Mouse (Mus musculus) ES-E14 (cell line): ENCODE data around the gene Drg2. TPM values are rescaled to one million over a fixed set of nuclear protein-coding genes. Genes with fewer than 3 reads are reported as not detected.
"Not testable (repeated sequence)": the region's sequence is repeated elsewhere in the genome, so short reads cannot be mapped to it uniquely, and the experiment has no call there.

Experiments used
- DNase-seq: peaks from one replicate; pipeline ENCODE4 v3.0.0-alpha.2; 2013; ENCODE audit warnings: low read depth, low spot score
- H3K27ac ChIP-seq: 2 replicates; pipeline ENCODE4 v1.5.1; 2012; ENCODE audit warnings: low read depth, mild to moderate bottlenecking, low read length, moderate library complexity, mixed read lengths; ENCODE audit not compliant: poor library complexity, insufficient read depth, severe bottlenecking
- H3K36me3 ChIP-seq: 2 replicates; pipeline ENCODE4 v1.6.1; 2012; ENCODE audit warnings: mild to moderate bottlenecking, low read length, moderate library complexity, mixed read lengths; ENCODE audit not compliant: control insufficient read depth, poor library complexity, insufficient read depth, severe bottlenecking
- H3K4me1 ChIP-seq, 2 experiments: fragments of 150-350 bp in 1 of 2; sonication (generic) in 1 of 2; 2 replicates each; pipeline ENCODE4 v1.6.1; 2012; ENCODE audit warnings: low read length in 2 of 2, mild to moderate bottlenecking in 1 of 2, mixed read lengths in 1 of 2; ENCODE audit not compliant: control insufficient read depth in 2 of 2, insufficient read depth in 2 of 2, poor library complexity in 1 of 2
- H3K4me3 ChIP-seq, 2 experiments: fragments of 150-350 bp in 1 of 2; sonication (generic) in 1 of 2; 2 replicates each; pipeline ENCODE4 v1.5.1; 2012; ENCODE audit warnings: low read length in 2 of 2, low read depth in 1 of 2, mild to moderate bottlenecking in 1 of 2, mixed read lengths in 1 of 2; ENCODE audit not compliant: insufficient read depth in 1 of 2, poor library complexity in 1 of 2, severe bottlenecking in 1 of 2
- H3K9ac ChIP-seq: 2 replicates; pipeline ENCODE4 v1.6.1; 2012; ENCODE audit warnings: low read depth, mild to moderate bottlenecking, low read length, mixed read lengths; ENCODE audit not compliant: poor library complexity, insufficient read depth, severe bottlenecking
- H3K9me3 ChIP-seq: fragments of 150-350 bp; sonication (generic); 2 replicates; pipeline ENCODE4 v1.6.1; 2012; ENCODE audit warnings: low read depth, mild to moderate bottlenecking, low read length; ENCODE audit not compliant: control insufficient read depth, insufficient read depth
- CHD2 ChIP-seq: IDR thresholded peaks from 2 replicates; pipeline ENCODE4 v1.6.1; 2014; ENCODE audit warnings: mild to moderate bottlenecking, low read depth, low read length, inconsistent platforms
- HCFC1 ChIP-seq: IDR thresholded peaks from 2 replicates; pipeline ENCODE4 v1.6.1; 2012; ENCODE audit warnings: low read length, inconsistent platforms, borderline replicate concordance; ENCODE audit not compliant: insufficient read depth
- MAFK ChIP-seq: IDR thresholded peaks from 2 replicates; pipeline ENCODE4 v1.6.1; 2014; ENCODE audit warnings: mild to moderate bottlenecking, low read depth, low read length, inconsistent platforms; ENCODE audit not compliant: insufficient read depth
- ZC3H11A ChIP-seq: IDR thresholded peaks from 2 replicates; pipeline ENCODE4 v1.6.1; 2012; ENCODE audit warnings: low read depth, mild to moderate bottlenecking, inconsistent platforms, low read length, borderline replicate concordance
- ZNF384 ChIP-seq: IDR thresholded peaks from 2 replicates; pipeline ENCODE4 v1.6.1; 2012; ENCODE audit warnings: low read depth, low read length, inconsistent platforms
- in situ Hi-C, 2 experiments: fragments of 600-800 bp; cut with MboI; formaldehyde crosslinking; loops; one replicate each; pipeline ENCODE4 v1.15.1; 2025; ENCODE audit warnings: low sequenced_read_pairs in 2 of 2, inconsistent platforms in 1 of 2; ENCODE audit not compliant: unreplicated experiment in 2 of 2
- total RNA-seq: library from RNA; depleted of rRNA; stranded (reverse); fragments of 300-350 nt; gene quantifications from 2 replicates; pipeline ENCODE4 v1.2.3, GENCODE M21; 2012

Drg2 gene
- total RNA-seq, 1 experiment, result 96.7 TPM

GRCm38 (mm10) chr11:60436618-60437017, 17.8 kb upstream of the Drg2 start:
- in situ Hi-C loops, result no loop called here
- Histone ChIP-seq H3K36me3 (peaks cover 8% of the 10 kb centered on the region; the same call in 1 of the 2 replicates), H3K9ac (no peak overlapping the region), H3K4me3 (no peak overlapping the region), H3K27ac (no peak overlapping the region), H3K4me1 (peaks cover 12 to 17% of the 10 kb centered on the region in 2 experiments), H3K9me3 (no peaks in the 10 kb centered on the region)
- TF ChIP-seq MAFK, result no peak
- TF ChIP-seq HCFC1, result no peak
- no peak for TF ChIP-seq CHD2
- TF ChIP-seq ZNF384, result no peak
- no peak for TF ChIP-seq ZC3H11A
- DNase-seq, result no peak

GRCm38 (mm10) chr11:60439621-60440020, 14.8 kb upstream of the Drg2 start:
- H3K9me3 ChIP-seq, DNase-seq, H3K4me3 ChIP-seq, H3K9ac ChIP-seq, in situ Hi-C loops: not testable (repeated sequence)
- peaks cover 21% of the 10 kb centered on the region for H3K36me3 ChIP-seq
- peaks cover 21 to 27% of the 10 kb centered on the region in 2 experiments for H3K4me1 ChIP-seq
- peak overlapping the region; percentile 67; the same call in 1 of the 2 replicates for H3K27ac ChIP-seq

- Histone ChIP-seq H3K4me3 (peak overlapping the region in 1 of 2 experiments; percentile 8; a peak in 2 of 4 replicates), H3K9me3 (no peaks in the 10 kb centered on the region), H3K27ac (peak overlapping the region; percentile 85; the same call in 1 of the 2 replicates), H3K9ac (no peak overlapping the region), H3K4me1 (peaks cover 23 to 28% of the 10 kb centered on the region in 2 experiments), H3K36me3 (peaks cover 21% of the 10 kb centered on the region)
- DNase-seq, result no peak
- in situ Hi-C loops, result no loop called here
- TF ChIP-seq ZC3H11A (no peak), CHD2 (no peak), HCFC1 (no peak), ZNF384 (no peak), MAFK (no peak)
Measured at GRCm38 (mm10) chr11:60440176-60440575, 14.2 kb upstream of the Drg2 start.

GRCm38 (mm10) chr11:60442896-60443295, 11.5 kb upstream of the Drg2 start:
- in situ Hi-C loops, result no loop called here
- Histone ChIP-seq H3K9me3 (no peaks in the 10 kb centered on the region), H3K36me3 (peaks cover 14% of the 10 kb centered on the region), H3K4me1 (peaks cover 23 to 26% of the 10 kb centered on the region in 2 experiments), H3K27ac (no peak overlapping the region), H3K4me3 (no peak overlapping the region), H3K9ac (no peak overlapping the region)
- no peak for TF ChIP-seq ZC3H11A
- no peak for TF ChIP-seq MAFK
- TF ChIP-seq ZNF384, result no peak
- TF ChIP-seq HCFC1, result no peak
- no peak for TF ChIP-seq CHD2
- DNase-seq, result no peak

DNA sequence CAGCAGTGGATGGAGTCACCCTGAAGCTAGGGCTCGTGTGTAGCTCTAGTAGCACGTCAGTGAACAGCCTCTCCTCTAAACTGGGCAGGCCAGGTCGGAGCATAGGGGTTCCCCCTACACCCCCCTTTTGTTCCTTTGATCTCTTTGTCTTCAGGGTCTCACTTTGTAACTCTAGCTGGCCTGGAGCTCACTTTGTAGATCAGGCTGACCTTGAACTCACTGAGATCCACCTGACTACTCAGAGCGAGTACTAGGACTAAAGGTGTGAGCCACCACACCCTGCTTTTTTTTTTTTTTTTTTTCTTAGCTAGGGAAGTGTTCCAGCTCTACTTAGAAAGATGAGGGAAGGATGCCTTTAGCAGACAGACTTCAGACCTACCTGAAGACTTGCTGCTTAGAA, 10.4 kb upstream of the Drg2 start:
- in situ Hi-C loops, result no loop called here
- DNase-seq, result no peak
- H3K27ac ChIP-seq, result no peak overlapping the region
- no peaks in the 10 kb centered on the region for H3K9me3 ChIP-seq
- TF ChIP-seq HCFC1 (no peak), ZNF384 (peak; percentile 88)
- peaks cover 17 to 22% of the 10 kb centered on the region in 2 experiments for H3K4me1 ChIP-seq
- no peak overlapping the region for H3K9ac ChIP-seq
- peaks cover 12% of the 10 kb centered on the region for H3K36me3 ChIP-seq
- no peak overlapping the region for H3K4me3 ChIP-seq
